Mouse (Mus musculus) neural tube, embryonic 11.5 days (tissue): ENCODE measurements around the gene Card10. TPM values are rescaled to one million over a fixed set of nuclear protein-coding genes. Genes with fewer than 3 reads are reported as not detected.
A peak's percentile ranks its signal among the peaks of the same experiment; 100 is the strongest.

Experiments used
- ATAC-seq: fragments of 200-750 bp; cut with Nextera tagmentation; 2 replicates; pipeline ENCODE4 v1.8.0; 2017; ENCODE audit warnings: moderate number of reproducible peaks, mild to moderate bottlenecking, moderate TSS enrichment, moderate library complexity; ENCODE audit not compliant: insufficient read depth, low FRiP score, low TSS enrichment
- DNase-seq: peaks from one replicate; pipeline ENCODE4 v3.0.0-alpha.2; 2015; ENCODE audit warnings: low spot score
- H3K27ac ChIP-seq: fragments of 300-500 bp; sonication (generic); 2 replicates; pipeline ENCODE4 v1.5.1; 2014; ENCODE audit warnings: low read depth, mild to moderate bottlenecking, low read length
- H3K27me3 ChIP-seq: fragments of 300-500 bp; sonication (generic); 2 replicates; pipeline ENCODE4 v1.6.1; 2014; ENCODE audit warnings: mild to moderate bottlenecking, low read length, mixed read lengths; ENCODE audit not compliant: control insufficient read depth, insufficient read depth
- H3K36me3 ChIP-seq: fragments of 300-500 bp; sonication (generic); 2 replicates; pipeline ENCODE4 v1.6.1; 2014; ENCODE audit warnings: mild to moderate bottlenecking, low read length, moderate library complexity, mixed read lengths; ENCODE audit not compliant: control insufficient read depth, insufficient read depth
- H3K4me1 ChIP-seq: fragments of 300-500 bp; sonication (generic); 2 replicates; pipeline ENCODE4 v1.6.1; 2014; ENCODE audit warnings: low read length, mixed read lengths; ENCODE audit not compliant: control insufficient read depth, insufficient read depth
- H3K4me2 ChIP-seq: fragments of 300-500 bp; sonication (generic); 2 replicates; pipeline ENCODE4 v1.6.1; 2014; ENCODE audit warnings: low read depth, mild to moderate bottlenecking, moderate library complexity
- H3K4me3 ChIP-seq: fragments of 300-500 bp; sonication (generic); 2 replicates; pipeline ENCODE4 v1.5.1; 2014; ENCODE audit warnings: low read depth, low read length
- H3K9ac ChIP-seq: fragments of 300-500 bp; sonication (generic); 2 replicates; pipeline ENCODE4 v1.6.1; 2014; ENCODE audit warnings: mild to moderate bottlenecking, low read length
- H3K9me3 ChIP-seq: fragments of 300-500 bp; sonication (generic); 2 replicates; pipeline ENCODE4 v1.6.1; 2016; ENCODE audit warnings: low read length; ENCODE audit not compliant: control insufficient read depth
- WGBS: fragments of 180-500 bp; shearing (Covaris S2); extraction: QIAGEN DNeasy Blood & Tissue Kit; methylation state at CpG from one replicate; pipeline ENCODE4 v1.1.7; 2014; 5-methylcytosine and 5-hydroxymethylcytosine counted together
- polyA plus RNA-seq: library from polyadenylated mRNA; unstranded; fragments of >200 nt; fragmentation: Nextera tagmentation; extraction: Ambion mirVana; gene quantifications from 2 replicates; pipeline ENCODE4 v1.2.1, GENCODE M21; 2014

Card10 gene
- polyA plus RNA-seq, 1 experiment from 2014 or later, result 3.7 TPM

DNA sequence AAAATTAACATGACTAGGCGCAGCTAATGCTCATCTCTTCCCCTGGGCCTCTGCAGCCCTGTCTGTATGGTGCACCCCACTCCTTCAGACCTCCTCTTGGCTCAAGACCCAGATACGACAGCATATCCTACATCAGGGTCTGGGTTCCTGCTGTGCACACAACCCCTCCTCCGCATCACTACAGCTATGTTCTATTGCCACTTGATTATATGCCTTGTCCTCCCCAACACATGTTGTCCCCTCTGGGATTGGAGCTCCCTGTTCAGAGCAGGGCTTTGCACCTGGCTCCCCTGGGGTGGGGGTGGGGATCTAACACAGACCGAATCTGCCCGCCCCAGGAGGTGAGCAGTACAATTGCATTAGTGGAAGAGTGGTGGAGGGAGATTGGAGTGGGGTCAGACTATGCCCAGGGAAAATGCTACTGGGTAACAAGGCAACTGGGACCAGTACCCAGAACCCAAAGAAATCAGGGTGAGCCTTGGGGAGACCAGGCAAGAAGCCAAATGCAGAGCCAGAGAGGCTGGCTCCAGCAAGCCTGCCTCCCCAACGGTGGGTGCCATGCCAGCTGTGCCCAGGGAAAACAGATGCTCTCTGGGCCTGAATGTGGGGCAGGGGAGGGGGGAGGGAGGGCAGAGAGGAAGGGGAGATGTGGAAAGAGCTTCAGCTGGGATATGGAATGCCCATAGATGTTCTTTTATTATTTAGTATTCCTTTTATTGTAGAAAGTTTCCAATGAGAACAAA lies 52.1 kb downstream of the Card10 start:
- Histone ChIP-seq H3K9me3 (no peaks in the 10 kb centered on the region), H3K36me3 (no peaks in the 10 kb centered on the region), H3K27me3 (no peaks in the 10 kb centered on the region), H3K4me2 (no peak overlapping the region), H3K27ac (no peak overlapping the region), H3K4me3 (no peak overlapping the region), H3K9ac (no peak overlapping the region), H3K4me1 (no peaks in the 10 kb centered on the region)
- WGBS, result 61% methylated on average over 6 of the region's 6 CpGs
- ATAC-seq (no peak), DNase-seq (no peak)

DNA sequence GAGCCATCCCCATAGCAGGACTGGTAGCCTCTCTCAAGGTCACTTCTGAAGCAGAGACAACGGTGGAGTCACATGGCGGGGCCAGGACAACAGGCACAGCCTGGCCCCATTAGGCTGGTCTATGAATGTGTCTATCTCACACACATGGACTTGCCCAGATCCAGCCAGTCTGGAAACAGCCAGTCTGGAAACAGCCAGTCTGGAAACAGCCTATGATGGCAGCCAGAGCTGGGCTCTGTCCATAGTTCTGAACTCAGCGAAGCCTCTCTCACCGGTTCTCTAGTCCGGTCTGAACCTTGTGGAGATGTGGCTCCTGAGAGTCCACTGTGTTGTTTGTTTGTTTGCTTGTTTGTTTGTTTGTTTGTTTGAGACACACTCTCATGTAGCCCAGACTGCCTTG lies 53.0 kb downstream of the Card10 start:
- 62% methylated on average over 5 of the region's 5 CpGs for WGBS
- ATAC-seq, result no peak
- no peak for DNase-seq

GRCm38 (mm10) chr15:78744206-78744605 lies 58.6 kb downstream of the Card10 start:
- Histone ChIP-seq H3K27ac (no peak overlapping the region), H3K36me3 (no peaks in the 10 kb centered on the region), H3K4me2 (no peak overlapping the region), H3K4me3 (no peak overlapping the region), H3K4me1 (no peaks in the 10 kb centered on the region), H3K9ac (no peak overlapping the region), H3K27me3 (no peaks in the 10 kb centered on the region), H3K9me3 (no peaks in the 10 kb centered on the region)
- ATAC-seq (no peak), DNase-seq (peak; percentile 86)
- WGBS, result 4% methylated on average over 5 of the region's 5 CpGs

More for the DNA sequence above, 53.0 kb downstream of the Card10 start:
- no peaks in the 10 kb centered on the region for H3K4me1 ChIP-seq
- H3K27me3 ChIP-seq, result no peaks in the 10 kb centered on the region
- no peak overlapping the region for H3K4me2 ChIP-seq
- H3K36me3 ChIP-seq, result no peaks in the 10 kb centered on the region
- H3K27ac ChIP-seq, result no peak overlapping the region
- no peak overlapping the region for H3K4me3 ChIP-seq
- H3K9me3 ChIP-seq, result no peaks in the 10 kb centered on the region
- no peak overlapping the region for H3K9ac ChIP-seq

DNA sequence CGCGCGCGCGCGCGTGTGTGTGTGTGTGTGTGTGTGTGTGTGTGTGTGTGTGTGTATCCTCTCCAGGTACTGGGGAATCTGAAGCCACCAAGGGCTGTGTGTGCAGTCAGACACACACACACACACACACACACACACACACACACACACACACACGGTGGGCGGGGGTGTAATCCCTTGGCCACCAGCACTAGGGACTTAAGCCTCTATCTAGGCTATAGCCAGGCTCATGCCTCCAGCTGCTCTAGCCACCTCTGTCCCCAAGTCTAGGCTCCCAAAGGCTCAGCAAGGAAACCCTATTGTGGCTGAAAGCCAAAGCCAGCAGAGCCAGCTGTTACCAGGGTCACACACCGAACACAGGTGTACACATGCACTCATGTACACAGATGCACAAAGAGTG lies 60.0 kb downstream of the Card10 start:
- H3K36me3 ChIP-seq, result no peaks in the 10 kb centered on the region
- H3K27ac ChIP-seq, result no peak overlapping the region
- H3K27me3 ChIP-seq, result no peaks in the 10 kb centered on the region
- H3K4me2 ChIP-seq, result no peak overlapping the region
- DNase-seq (no peak), ATAC-seq (no peak)
- H3K9ac ChIP-seq, result no peak overlapping the region
- no peak overlapping the region for H3K4me3 ChIP-seq
- H3K9me3 ChIP-seq, result no peaks in the 10 kb centered on the region
- WGBS, result 81% methylated on average over 10 of the region's 10 CpGs
- H3K4me1 ChIP-seq, result no peaks in the 10 kb centered on the region

- Histone ChIP-seq H3K9me3 (no peaks in the 10 kb centered on the region), H3K4me2 (no peak overlapping the region), H3K27ac (no peak overlapping the region), H3K4me3 (no peak overlapping the region), H3K36me3 (no peaks in the 10 kb centered on the region), H3K27me3 (no peaks in the 10 kb centered on the region), H3K4me1 (peaks cover 6% of the 10 kb centered on the region), H3K9ac (no peak overlapping the region)
- DNase-seq (no peak), ATAC-seq (no peak)
- 71% methylated on average over 12 of the region's 12 CpGs for WGBS
Observed at GRCm38 (mm10) chr15:78740662-78741061, 62.2 kb downstream of the Card10 start.

- WGBS, result 67% methylated on average over 6 of the region's 6 CpGs
- no peaks in the 10 kb centered on the region for H3K9me3 ChIP-seq
- no peaks in the 10 kb centered on the region for H3K27me3 ChIP-seq
- H3K36me3 ChIP-seq, result no peaks in the 10 kb centered on the region
- H3K9ac ChIP-seq, result no peak overlapping the region
- no peak overlapping the region for H3K27ac ChIP-seq
- H3K4me2 ChIP-seq, result no peak overlapping the region
- H3K4me3 ChIP-seq, result no peak overlapping the region
- peaks cover 10% of the 10 kb centered on the region for H3K4me1 ChIP-seq
- no peak for DNase-seq
- no peak for ATAC-seq
Observed at GRCm38 (mm10) chr15:78737146-78737545, 65.7 kb downstream of the Card10 start.

- Histone ChIP-seq H3K27me3 (no peaks in the 10 kb centered on the region), H3K4me2 (no peak overlapping the region), H3K4me3 (no peak overlapping the region), H3K27ac (0 out of 2 replicates have a peak overlapping the region, but pooled peaks have one; percentile 50), H3K9me3 (no peaks in the 10 kb centered on the region), H3K36me3 (no peaks in the 10 kb centered on the region), H3K9ac (no peak overlapping the region; the same call in 1 of the 2 replicates), H3K4me1 (peaks cover 10% of the 10 kb centered on the region)
- 30% methylated on average over 7 of the region's 7 CpGs for WGBS
- ATAC-seq, result peak; percentile 61; the same call in 1 of the 2 replicates
- DNase-seq, result no peak
Observed at GRCm38 (mm10) chr15:78736681-78737100, 66.2 kb downstream of the Card10 start.

DNA sequence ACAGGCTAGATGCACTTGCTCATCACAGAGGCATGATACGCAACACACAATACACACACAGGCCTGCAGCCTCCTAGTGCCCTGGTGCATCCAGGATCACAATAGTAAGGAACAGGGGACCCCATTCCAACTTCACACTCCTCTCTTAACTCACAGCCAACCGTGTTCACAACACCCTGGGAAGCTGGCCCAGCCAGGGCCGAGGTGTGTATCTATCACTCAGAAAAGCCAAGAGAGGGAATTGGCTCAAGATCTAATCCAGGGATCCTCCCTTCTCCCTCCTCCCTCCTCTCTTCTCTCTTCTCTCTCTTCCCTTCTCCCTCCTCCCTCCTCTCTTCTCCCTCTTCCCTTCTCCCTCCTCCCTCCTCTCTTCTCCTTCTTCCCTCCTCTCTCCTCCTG lies 66.7 kb downstream of the Card10 start:
- WGBS, result 81% methylated on average over 3 of the region's 3 CpGs
- Histone ChIP-seq H3K9ac (peak overlapping the region; percentile 32; the same call in 1 of the 2 replicates), H3K36me3 (no peaks in the 10 kb centered on the region), H3K9me3 (no peaks in the 10 kb centered on the region), H3K4me1 (peaks cover 10% of the 10 kb centered on the region), H3K27ac (0 out of 2 replicates have a peak overlapping the region, but pooled peaks have one; percentile 50), H3K4me2 (no peak overlapping the region), H3K27me3 (no peaks in the 10 kb centered on the region), H3K4me3 (no peak overlapping the region)
- DNase-seq (no peak), ATAC-seq (no peak)
